Mouse (Mus musculus) small intestine, adult 2 months (tissue): ENCODE measurements around the gene Oser1.

Source experiments
- CTCF ChIP-seq: fragments of 200-500 bp; IDR thresholded peaks from 2 replicates; pipeline ENCODE4 v1.5.1; 2012; ENCODE audit warnings: low read depth, mild to moderate bottlenecking, control low read depth, inconsistent platforms, low read length, moderate library complexity, mixed read lengths; ENCODE audit not compliant: insufficient replicate concordance, insufficient read length; ENCODE audit errors: extremely low read depth
- POLR2A ChIP-seq: fragments of 200-500 bp; IDR thresholded peaks from 2 replicates; pipeline ENCODE4 v1.6.1; 2012; ENCODE audit warnings: low read depth, mild to moderate bottlenecking, control low read depth, inconsistent platforms, low read length, moderate library complexity

- TF ChIP-seq CTCF: no peak
- no peak for TF ChIP-seq POLR2A
Measured at GRCm38 (mm10) chr2:163439488-163439887, 15.0 kb upstream of the Oser1 start.
